Mouse (Mus musculus) forebrain, embryonic 14.5 days (tissue): ENCODE measurements around the gene Xab2. TPM values are rescaled to one million over a fixed set of nuclear protein-coding genes. Genes with fewer than 3 reads are reported as not detected.
A peak's percentile ranks its signal among the peaks of the same experiment; 100 is the strongest.

Source experiments
- ATAC-seq: fragments of 200-750 bp; cut with Nextera tagmentation; 2 replicates; pipeline ENCODE4 v1.8.0; 2017; ENCODE audit warnings: mild to moderate bottlenecking, moderate library complexity
- DNase-seq: peaks from one replicate; pipeline ENCODE4 v3.0.0-alpha.2; 2015; ENCODE audit warnings: low spot score
- H3K27ac ChIP-seq: fragments of 300-500 bp; sonication (generic); 2 replicates; pipeline ENCODE4 v1.5.1; 2014; ENCODE audit warnings: low read depth, mild to moderate bottlenecking, control low read depth, low read length, moderate library complexity
- H3K27me3 ChIP-seq: fragments of 300-500 bp; sonication (generic); replicated peaks from 2 replicates; pipeline ENCODE4 v1.6.1; 2014; ENCODE audit warnings: low read length, control low read depth, mixed read lengths; ENCODE audit not compliant: control insufficient read depth, insufficient read depth
- H3K36me3 ChIP-seq: fragments of 300-500 bp; sonication (generic); 2 replicates; pipeline ENCODE4 v1.6.1; 2014; ENCODE audit warnings: low read length, control low read depth; ENCODE audit not compliant: control insufficient read depth, insufficient read depth
- H3K4me1 ChIP-seq: fragments of 300-500 bp; sonication (generic); 2 replicates; pipeline ENCODE4 v1.6.1; 2014; ENCODE audit warnings: antibody characterized with exemption, low read length, control low read depth; ENCODE audit not compliant: control insufficient read depth, insufficient read depth
- H3K4me2 ChIP-seq: fragments of 300-500 bp; sonication (generic); 2 replicates; pipeline ENCODE4 v1.6.1; 2014; ENCODE audit warnings: mild to moderate bottlenecking, control low read depth, low read length
- H3K4me3 ChIP-seq: fragments of 300-500 bp; sonication (generic); 2 replicates; pipeline ENCODE4 v1.5.1; 2014; ENCODE audit warnings: low read depth, low read length, control low read depth
- H3K9ac ChIP-seq: fragments of 300-500 bp; sonication (generic); 2 replicates; pipeline ENCODE4 v1.6.1; 2014; ENCODE audit warnings: mild to moderate bottlenecking, low read length, control low read depth, moderate library complexity
- H3K9me3 ChIP-seq: fragments of 300-500 bp; sonication (generic); replicated peaks from 2 replicates; pipeline ENCODE4 v1.6.1; 2016; ENCODE audit warnings: low read length, control low read depth, mixed read lengths; ENCODE audit not compliant: control insufficient read depth
- WGBS: fragments of 180-500 bp; shearing (Covaris S2); extraction: QIAGEN DNeasy Blood & Tissue Kit; methylation state at CpG from one replicate; pipeline ENCODE4 v1.1.7; 2014; 5-methylcytosine and 5-hydroxymethylcytosine counted together
- polyA plus RNA-seq: library from polyadenylated mRNA; unstranded; fragments of >200 nt; fragmentation: Nextera tagmentation; extraction: Ambion mirVana; gene quantifications from 2 replicates; pipeline ENCODE4 v1.2.1, GENCODE M21; 2014

Gene Xab2
- polyA plus RNA-seq, 1 experiment from 2014 or later: 63.2 TPM

- H3K4me3 ChIP-seq: no peak overlapping the region
- no peak for ATAC-seq
- H3K36me3 ChIP-seq: no peaks in the 10 kb centered on the region
- 62% methylated on average over 3 of the region's 3 CpGs for WGBS
- H3K27me3 ChIP-seq: no peaks in the 10 kb centered on the region
- H3K27ac ChIP-seq: no peak overlapping the region
- H3K9me3 ChIP-seq: no peaks in the 10 kb centered on the region
- H3K4me1 ChIP-seq: peaks cover 2% of the 10 kb centered on the region; the same call in 1 of the 2 replicates
- DNase-seq: no peak
- H3K4me2 ChIP-seq: no peak overlapping the region
- H3K9ac ChIP-seq: no peak overlapping the region
Observed at GRCm38 (mm10) chr8:3652845-3653244, 31.7 kb upstream of the Xab2 start.

- WGBS: 46% methylated on average over 1 of the region's 1 CpGs
- no peaks in the 10 kb centered on the region for H3K36me3 ChIP-seq
Observed at GRCm38 (mm10) chr8:3648990-3649389, 27.9 kb upstream of the Xab2 start.

GRCm38 (mm10) chr8:3648268-3648667, 27.2 kb upstream of the Xab2 start:
- H3K9ac ChIP-seq: no peak overlapping the region
- H3K9me3 ChIP-seq: no peaks in the 10 kb centered on the region
- no peak for DNase-seq
- H3K27ac ChIP-seq: no peak overlapping the region
- 80% methylated on average over 2 of the region's 2 CpGs for WGBS
- no peak for ATAC-seq
- no peaks in the 10 kb centered on the region for H3K36me3 ChIP-seq
- H3K4me3 ChIP-seq: no peak overlapping the region
- no peaks in the 10 kb centered on the region for H3K27me3 ChIP-seq
- H3K4me1 ChIP-seq: no peaks in the 10 kb centered on the region
- H3K4me2 ChIP-seq: no peak overlapping the region

More at GRCm38 (mm10) chr8:3648990-3649389, 27.9 kb upstream of the Xab2 start:
- ATAC-seq (no peak), DNase-seq (no peak)
- no peak overlapping the region for H3K27ac ChIP-seq
- H3K9ac ChIP-seq: no peak overlapping the region
- no peak overlapping the region for H3K4me2 ChIP-seq
- H3K4me3 ChIP-seq: no peak overlapping the region
- H3K4me1 ChIP-seq: no peaks in the 10 kb centered on the region
- H3K9me3 ChIP-seq: no peaks in the 10 kb centered on the region
- no peaks in the 10 kb centered on the region for H3K27me3 ChIP-seq

GRCm38 (mm10) chr8:3647561-3647960, 26.4 kb upstream of the Xab2 start:
- Histone ChIP-seq H3K27ac (no peak overlapping the region), H3K9ac (no peak overlapping the region), H3K4me1 (no peaks in the 10 kb centered on the region), H3K4me2 (no peak overlapping the region), H3K27me3 (no peaks in the 10 kb centered on the region), H3K36me3 (no peaks in the 10 kb centered on the region), H3K4me3 (no peak overlapping the region), H3K9me3 (no peaks in the 10 kb centered on the region)
- ATAC-seq (no peak), DNase-seq (no peak)
- 87% methylated on average over 4 of the region's 4 CpGs for WGBS

- H3K4me2 ChIP-seq: no peak overlapping the region
- no peaks in the 10 kb centered on the region for H3K9me3 ChIP-seq
- DNase-seq (no peak), ATAC-seq (no peak)
- H3K9ac ChIP-seq: no peak overlapping the region
- H3K27me3 ChIP-seq: no peaks in the 10 kb centered on the region
- 78% methylated on average over 6 of the region's 6 CpGs for WGBS
- no peaks in the 10 kb centered on the region for H3K36me3 ChIP-seq
- no peak overlapping the region for H3K27ac ChIP-seq
- H3K4me3 ChIP-seq: no peak overlapping the region
- no peaks in the 10 kb centered on the region for H3K4me1 ChIP-seq
Observed at GRCm38 (mm10) chr8:3646824-3647531, 25.9 kb upstream of the Xab2 start.

GRCm38 (mm10) chr8:3645804-3646203, 24.7 kb upstream of the Xab2 start:
- DNase-seq (no peak), ATAC-seq (no peak)
- H3K4me1 ChIP-seq: no peaks in the 10 kb centered on the region
- no peaks in the 10 kb centered on the region for H3K36me3 ChIP-seq
- no peak overlapping the region for H3K4me3 ChIP-seq
- no peak overlapping the region for H3K4me2 ChIP-seq
- H3K9ac ChIP-seq: no peak overlapping the region
- no peaks in the 10 kb centered on the region for H3K27me3 ChIP-seq
- no peaks in the 10 kb centered on the region for H3K9me3 ChIP-seq
- H3K27ac ChIP-seq: no peak overlapping the region
- WGBS: 28% methylated on average over 5 of the region's 5 CpGs

GRCm38 (mm10) chr8:3631478-3631875, 10.4 kb upstream of the Xab2 start:
- no peaks in the 10 kb centered on the region for H3K27me3 ChIP-seq
- peak overlapping the region; percentile 68 for H3K4me2 ChIP-seq
- peaks cover 3% of the 10 kb centered on the region; the same call in 1 of the 2 replicates for H3K4me1 ChIP-seq
- 25% methylated on average over 8 of the region's 8 CpGs for WGBS
- DNase-seq (no peak), ATAC-seq (peak; percentile 5; the same call in 1 of the 2 replicates)
- peak overlapping the region; percentile 56 for H3K9ac ChIP-seq
- H3K27ac ChIP-seq: no peak overlapping the region
- H3K4me3 ChIP-seq: peak overlapping the region; percentile 44
- no peaks in the 10 kb centered on the region for H3K9me3 ChIP-seq
- 0 out of 2 replicates have a peak, but pooled peaks cover 5% of the 10 kb centered on the region for H3K36me3 ChIP-seq

- Histone ChIP-seq H3K27ac (no peak within 1 kb of the TSS), H3K9ac (peak within 1 kb of the TSS; percentile 56), H3K36me3 (0 out of 2 replicates have a peak, but pooled peaks cover 5% of the 10 kb centered on the region), H3K9me3 (no peaks in the 10 kb centered on the region), H3K4me3 (peak within 1 kb of the TSS; percentile 44), H3K4me1 (peaks cover 3% of the 10 kb centered on the region; the same call in 1 of the 2 replicates), H3K27me3 (no peaks in the 10 kb centered on the region), H3K4me2 (peak within 1 kb of the TSS; percentile 68)
- ATAC-seq: peak; percentile 89
- peak; percentile 75 for DNase-seq
- WGBS: 5% methylated on average over 47 of the region's 47 CpGs
Observed at GRCm38 (mm10) chr8:3630647-3631477, 9.7 kb upstream of the Xab2 start, which contains the start of gene Stxbp2. Gene Stxbp2, plus strand, starts transcription at chr8:3630955.
